Mouse (Mus musculus): ENCODE data around the gene Brdt. TPM values are rescaled to one million over a fixed set of nuclear protein-coding genes. Genes with fewer than 3 reads are reported as not detected.
A peak's percentile ranks its signal among the peaks of the same experiment; 100 is the strongest.

Gene Brdt
- polyA plus RNA-seq, 1 experiment from 2014 or later, result 4.2 TPM

DNA sequence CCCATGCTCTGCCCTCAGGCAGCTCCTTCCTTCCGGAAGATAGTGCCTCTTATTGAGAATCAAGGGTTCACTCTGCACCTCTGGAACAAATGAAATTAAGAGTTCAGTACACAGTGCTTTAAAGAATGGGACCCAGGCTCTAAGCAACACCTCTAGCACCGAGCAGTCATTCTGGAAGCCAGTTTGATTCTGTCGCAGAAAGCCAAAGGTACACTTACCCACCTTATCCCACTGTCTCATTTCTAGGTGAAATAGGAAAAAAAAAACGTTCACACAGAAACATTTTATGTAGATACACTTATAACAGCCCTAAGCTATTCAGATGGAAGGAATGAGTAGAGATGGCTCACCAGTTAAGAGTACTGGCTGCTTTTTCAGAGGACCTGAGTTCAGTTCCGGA is 71.5 kb downstream of the Brdt start, which contains the start of gene Ephx4:
Gene Ephx4 (plus strand): TSS at position 301 of the 400 bp plus-strand sequence.
- Histone ChIP-seq H3K9ac (ENCODE audit: low read depth, low read length) (peak within 1 kb of the TSS; percentile 58), H3K4me1 (ENCODE audit: control insufficient read depth, insufficient read depth, low read depth, low read length) (no peaks in the 10 kb centered on the region; the same call in 1 of the 2 replicates), H3K27ac (ENCODE audit: low read depth, low read length) (no peak within 1 kb of the TSS), H3K9me3 (ENCODE audit: control insufficient read depth, low read length) (no peaks in the 10 kb centered on the region), H3K36me3 (ENCODE audit: control insufficient read depth, insufficient read depth, low read length) (no peaks in the 10 kb centered on the region), H3K27me3 (replicated peaks; ENCODE audit: control insufficient read depth, insufficient read depth, low read length) (no peaks in the 10 kb centered on the region), H3K4me2 (ENCODE audit: low read length) (peak within 1 kb of the TSS; percentile 94), H3K4me3 (ENCODE audit: low read length) (peak within 1 kb of the TSS; percentile 47)
- 14% methylated on average over 5 of the region's 5 CpGs for WGBS
- ATAC-seq, result no peak

DNA sequence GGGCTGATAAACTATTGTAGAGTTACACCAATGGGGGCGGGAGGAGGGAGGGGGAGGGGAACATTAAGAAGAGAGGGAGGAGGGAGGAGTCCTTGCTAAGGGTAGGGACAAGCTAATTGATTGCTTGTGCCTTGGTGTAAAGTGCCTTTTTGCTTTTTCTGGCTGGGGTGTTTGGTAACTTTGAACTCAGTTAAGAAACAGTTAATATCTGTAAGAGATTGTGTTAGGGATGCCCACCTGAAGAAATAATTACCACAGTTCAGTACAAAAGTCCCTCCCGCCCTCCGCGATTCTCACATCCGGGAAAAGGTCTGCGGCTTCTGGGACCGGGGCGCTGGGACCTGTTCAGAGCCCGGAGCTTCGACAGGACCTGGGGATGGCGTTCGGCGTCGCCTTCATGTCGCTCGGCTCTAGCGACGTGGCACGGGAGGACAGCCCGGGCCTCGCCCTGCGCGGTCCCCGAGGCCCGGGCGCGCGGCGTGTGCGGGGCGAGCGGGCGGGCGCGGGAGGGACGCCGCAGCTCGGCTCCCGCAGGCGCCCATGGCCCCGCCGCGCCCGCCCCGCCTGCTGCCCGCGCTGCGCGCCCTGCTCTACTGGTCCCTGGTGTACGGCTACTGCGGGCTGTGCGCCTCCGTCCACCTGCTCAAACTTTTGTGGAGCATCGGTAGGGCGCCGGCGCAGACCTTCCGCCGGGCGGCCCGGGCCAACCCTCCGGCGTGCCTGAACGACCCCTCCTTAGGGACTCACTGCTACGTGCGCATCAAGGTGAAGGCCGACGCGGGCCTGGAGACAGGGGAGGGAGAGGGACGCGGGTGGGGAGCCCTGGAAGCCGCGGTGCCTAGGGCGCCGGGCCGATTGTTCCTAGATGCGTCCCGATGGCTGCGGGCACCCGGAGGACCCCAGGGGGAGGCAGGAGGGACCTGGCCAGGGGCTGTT is 72.3 kb downstream of the Brdt start:
- Histone ChIP-seq H3K9ac (ENCODE audit: low read depth, low read length) (peak overlapping the region; percentile 58), H3K4me2 (ENCODE audit: low read length) (peak overlapping the region; percentile 94), H3K27me3 (replicated peaks; ENCODE audit: control insufficient read depth, insufficient read depth, low read length) (no peaks in the 10 kb centered on the region), H3K27ac (ENCODE audit: low read depth, low read length) (no peak overlapping the region), H3K36me3 (ENCODE audit: control insufficient read depth, insufficient read depth, low read length) (no peaks in the 10 kb centered on the region), H3K4me1 (ENCODE audit: control insufficient read depth, insufficient read depth, low read depth, low read length) (no peaks in the 10 kb centered on the region; the same call in 1 of the 2 replicates), H3K4me3 (ENCODE audit: low read length) (peak overlapping the region; percentile 47), H3K9me3 (ENCODE audit: control insufficient read depth, low read length) (no peaks in the 10 kb centered on the region)
- WGBS, result under 1% methylated on average over 75 of the region's 80 CpGs
- peak; percentile 84 for ATAC-seq

DNA sequence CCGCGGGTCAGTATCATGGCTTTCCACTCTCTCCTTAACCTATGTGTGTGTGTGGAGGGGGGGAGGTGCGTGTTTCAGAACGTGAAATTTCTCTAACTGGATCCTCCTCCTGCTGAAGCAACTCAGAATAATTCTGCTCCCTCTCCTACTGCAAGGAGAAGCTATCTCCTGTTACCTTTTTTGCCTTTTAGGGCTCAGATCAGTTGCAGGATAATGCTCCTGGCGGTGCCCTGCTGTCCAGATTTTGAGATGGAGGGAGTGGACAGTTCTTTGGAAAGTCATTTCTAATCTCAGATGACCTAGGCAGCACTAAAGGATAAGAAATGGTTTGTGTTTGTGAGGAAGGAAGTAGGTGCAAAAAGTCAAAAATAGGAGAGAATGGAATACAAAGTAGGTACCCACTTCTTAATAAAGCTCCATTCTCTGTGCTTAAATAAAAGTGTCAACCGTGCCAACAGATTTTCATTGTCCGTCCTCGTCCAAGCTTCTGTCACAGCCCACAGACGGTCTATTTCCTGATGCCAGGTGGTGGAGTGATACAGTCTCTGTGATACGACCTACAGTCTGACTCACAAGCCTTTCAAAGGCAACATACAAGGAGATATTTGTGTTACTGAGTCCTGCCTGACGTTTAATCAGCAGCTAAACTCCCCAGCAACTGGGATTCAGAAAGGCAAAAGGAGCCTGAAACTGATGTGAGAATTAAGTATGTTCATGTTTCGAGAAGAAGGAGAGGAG is 73.2 kb downstream of the Brdt start:
- H3K4me2 ChIP-seq (ENCODE audit: low read length), result peak overlapping the region; percentile 94
- no peaks in the 10 kb centered on the region for H3K36me3 ChIP-seq (ENCODE audit: control insufficient read depth, insufficient read depth, low read length)
- H3K27ac ChIP-seq (ENCODE audit: low read depth, low read length), result no peak overlapping the region
- peak overlapping the region; percentile 58 for H3K9ac ChIP-seq (ENCODE audit: low read depth, low read length)
- H3K27me3 ChIP-seq (replicated peaks; ENCODE audit: control insufficient read depth, insufficient read depth, low read length), result no peaks in the 10 kb centered on the region
- no peak for ATAC-seq
- WGBS, result 26% methylated on average over 12 of the region's 12 CpGs
- no peaks in the 10 kb centered on the region for H3K9me3 ChIP-seq (ENCODE audit: control insufficient read depth, low read length)
- peak overlapping the region; percentile 47 for H3K4me3 ChIP-seq (ENCODE audit: low read length)
- no peaks in the 10 kb centered on the region; the same call in 1 of the 2 replicates for H3K4me1 ChIP-seq (ENCODE audit: control insufficient read depth, insufficient read depth, low read depth, low read length)

DNA sequence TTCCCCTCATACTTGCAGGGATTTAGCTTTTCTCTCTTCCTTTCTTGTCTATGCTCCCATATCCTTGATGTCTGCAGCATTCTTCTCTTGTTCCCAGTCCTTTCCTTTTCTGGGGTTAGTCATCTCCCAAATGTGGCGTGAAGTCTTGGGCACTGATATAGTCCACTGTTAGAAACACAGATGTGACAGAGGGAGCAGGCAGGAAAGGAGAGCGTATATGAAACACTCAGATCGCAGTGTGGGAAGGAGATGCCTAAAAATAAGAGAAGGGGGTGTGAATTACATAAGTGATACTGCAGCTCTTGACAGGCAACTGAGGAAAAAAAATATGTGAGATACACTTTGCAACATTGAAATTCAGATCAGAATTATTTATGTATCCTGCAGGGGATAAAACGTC is 74.4 kb downstream of the Brdt start:
- H3K27me3 ChIP-seq (replicated peaks; ENCODE audit: control insufficient read depth, insufficient read depth, low read length), result no peaks in the 10 kb centered on the region

DNA sequence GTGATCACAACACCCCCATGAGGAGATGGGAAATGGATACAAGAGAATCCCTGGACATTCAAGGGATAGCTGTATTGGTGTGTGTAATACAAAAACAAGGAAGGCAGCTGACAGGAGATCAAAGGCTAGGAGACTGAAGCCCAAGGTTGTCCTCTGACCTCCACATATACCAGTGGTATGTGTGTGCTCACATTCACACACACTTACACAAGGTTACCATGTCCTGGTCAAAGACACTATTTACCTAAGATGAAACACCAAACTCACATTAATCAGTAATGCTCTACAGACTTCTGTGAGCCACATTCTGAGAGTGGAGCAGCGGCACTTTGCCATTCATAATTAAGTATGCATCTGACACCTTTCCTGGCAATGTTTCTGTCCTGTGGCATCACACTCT is 79.3 kb downstream of the Brdt start:
- no peaks in the 10 kb centered on the region for H3K4me1 ChIP-seq (ENCODE audit: control insufficient read depth, insufficient read depth, low read depth, low read length)
- no peak for ATAC-seq
- 75% methylated on average over 1 of the region's 1 CpGs for WGBS
- H3K4me2 ChIP-seq (ENCODE audit: low read length), result no peak overlapping the region
- no peak overlapping the region for H3K4me3 ChIP-seq (ENCODE audit: low read length)
- H3K9me3 ChIP-seq (ENCODE audit: control insufficient read depth, low read length), result no peaks in the 10 kb centered on the region
- H3K27me3 ChIP-seq (replicated peaks; ENCODE audit: control insufficient read depth, insufficient read depth, low read length), result no peaks in the 10 kb centered on the region
- no peak overlapping the region for H3K27ac ChIP-seq (ENCODE audit: low read depth, low read length)
- no peak overlapping the region for H3K9ac ChIP-seq (ENCODE audit: low read depth, low read length)
- H3K36me3 ChIP-seq (ENCODE audit: control insufficient read depth, insufficient read depth, low read length), result no peaks in the 10 kb centered on the region

More for the DNA sequence above, 74.4 kb downstream of the Brdt start:
- Histone ChIP-seq H3K4me1 (ENCODE audit: control insufficient read depth, insufficient read depth, low read depth, low read length) (no peaks in the 10 kb centered on the region; the same call in 1 of the 2 replicates), H3K9me3 (ENCODE audit: control insufficient read depth, low read length) (no peaks in the 10 kb centered on the region), H3K9ac (ENCODE audit: low read depth, low read length) (no peak overlapping the region), H3K4me3 (ENCODE audit: low read length) (no peak overlapping the region), H3K36me3 (ENCODE audit: control insufficient read depth, insufficient read depth, low read length) (no peaks in the 10 kb centered on the region), H3K4me2 (ENCODE audit: low read length) (no peak overlapping the region), H3K27ac (ENCODE audit: low read depth, low read length) (no peak overlapping the region)
- 83% methylated on average over 4 of the region's 4 CpGs for WGBS
- ATAC-seq, result no peak

DNA sequence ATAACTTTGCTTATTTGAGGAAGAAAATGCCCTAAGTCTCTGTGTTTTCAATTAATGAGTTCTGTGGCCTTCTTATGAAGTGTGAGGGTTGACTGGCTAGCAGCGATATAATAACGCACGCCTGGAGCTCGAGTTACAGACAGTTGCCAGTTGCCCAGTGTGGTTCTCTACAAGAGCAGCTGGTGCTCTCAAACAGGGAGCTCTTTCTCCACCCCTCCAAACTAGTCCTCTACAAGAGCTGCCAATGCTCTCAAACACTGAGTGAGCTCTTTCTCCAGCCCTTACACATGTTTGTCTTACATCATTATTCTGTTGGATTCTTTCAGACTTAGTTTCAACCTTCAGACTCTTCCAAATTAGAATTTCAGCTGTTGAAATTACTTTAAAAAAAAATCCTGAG is 80.4 kb downstream of the Brdt start:
- H3K27ac ChIP-seq (ENCODE audit: low read depth, low read length), result no peak overlapping the region
- no peaks in the 10 kb centered on the region for H3K4me1 ChIP-seq (ENCODE audit: control insufficient read depth, insufficient read depth, low read depth, low read length)
- no peak for ATAC-seq
- 60% methylated on average over 4 of the region's 4 CpGs for WGBS
- no peaks in the 10 kb centered on the region for H3K36me3 ChIP-seq (ENCODE audit: control insufficient read depth, insufficient read depth, low read length)
- H3K9me3 ChIP-seq (ENCODE audit: control insufficient read depth, low read length), result no peaks in the 10 kb centered on the region
- no peak overlapping the region for H3K4me3 ChIP-seq (ENCODE audit: low read length)
- H3K4me2 ChIP-seq (ENCODE audit: low read length), result no peak overlapping the region
- H3K9ac ChIP-seq (ENCODE audit: low read depth, low read length), result no peak overlapping the region
- H3K27me3 ChIP-seq (replicated peaks; ENCODE audit: control insufficient read depth, insufficient read depth, low read length), result no peaks in the 10 kb centered on the region

DNA sequence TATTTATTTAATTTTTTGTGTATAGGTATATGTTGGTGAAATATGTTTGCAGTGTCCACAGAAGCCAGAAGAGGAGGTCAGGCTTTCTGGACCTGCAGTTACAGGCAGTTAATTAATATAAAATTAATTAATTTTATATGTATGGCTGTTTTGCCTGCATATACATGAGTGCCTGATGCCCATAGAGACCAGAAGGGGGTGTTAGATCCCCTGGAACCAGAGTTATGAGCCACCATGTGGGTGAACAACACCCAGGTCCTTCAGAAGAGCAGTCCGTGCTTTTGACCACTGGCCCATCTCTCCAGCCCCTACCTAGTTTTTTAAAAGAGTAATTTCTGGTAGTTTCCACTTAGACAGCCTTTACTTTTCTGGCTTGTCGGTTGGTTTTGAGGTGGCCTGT is 81.3 kb downstream of the Brdt start:
- Histone ChIP-seq H3K4me2 (ENCODE audit: low read length) (no peak overlapping the region), H3K27ac (ENCODE audit: low read depth, low read length) (no peak overlapping the region), H3K4me1 (ENCODE audit: control insufficient read depth, insufficient read depth, low read depth, low read length) (no peaks in the 10 kb centered on the region), H3K36me3 (ENCODE audit: control insufficient read depth, insufficient read depth, low read length) (no peaks in the 10 kb centered on the region), H3K9ac (ENCODE audit: low read depth, low read length) (no peak overlapping the region), H3K27me3 (replicated peaks; ENCODE audit: control insufficient read depth, insufficient read depth, low read length) (no peaks in the 10 kb centered on the region), H3K4me3 (ENCODE audit: low read length) (no peak overlapping the region), H3K9me3 (ENCODE audit: control insufficient read depth, low read length) (no peaks in the 10 kb centered on the region)
- no peak for ATAC-seq
- WGBS, result 78% methylated on average over 2 of the region's 2 CpGs

DNA sequence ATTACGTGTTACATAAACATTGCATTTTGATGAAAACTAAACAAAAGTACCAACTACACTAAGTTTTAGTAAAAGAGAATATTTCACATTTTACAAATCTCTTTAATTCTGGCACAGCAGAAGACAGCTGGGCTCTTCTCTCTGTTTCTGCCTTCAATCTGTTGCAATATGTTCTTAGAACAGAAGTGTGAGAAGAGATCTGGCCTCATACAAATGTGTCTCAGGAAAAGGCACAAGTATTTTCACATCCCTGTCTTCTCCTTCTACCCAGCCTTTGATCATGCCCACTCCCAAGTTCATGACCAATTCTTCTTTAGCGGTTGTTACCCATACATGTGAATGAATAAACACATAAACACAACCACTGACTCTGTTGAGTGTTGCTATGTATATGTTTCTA is 84.1 kb downstream of the Brdt start:
- H3K4me2 ChIP-seq (ENCODE audit: low read length), result no peak overlapping the region
- H3K9me3 ChIP-seq (ENCODE audit: control insufficient read depth, low read length), result no peaks in the 10 kb centered on the region
- H3K4me3 ChIP-seq (ENCODE audit: low read length), result no peak overlapping the region
- no peaks in the 10 kb centered on the region for H3K4me1 ChIP-seq (ENCODE audit: control insufficient read depth, insufficient read depth, low read depth, low read length)
- no peak overlapping the region for H3K27ac ChIP-seq (ENCODE audit: low read depth, low read length)
- H3K9ac ChIP-seq (ENCODE audit: low read depth, low read length), result no peak overlapping the region
- no peak for ATAC-seq
- 90% methylated on average over 2 of the region's 2 CpGs for WGBS
- H3K27me3 ChIP-seq (replicated peaks; ENCODE audit: control insufficient read depth, insufficient read depth, low read length), result no peaks in the 10 kb centered on the region
- H3K36me3 ChIP-seq (ENCODE audit: control insufficient read depth, insufficient read depth, low read length), result no peaks in the 10 kb centered on the region

DNA sequence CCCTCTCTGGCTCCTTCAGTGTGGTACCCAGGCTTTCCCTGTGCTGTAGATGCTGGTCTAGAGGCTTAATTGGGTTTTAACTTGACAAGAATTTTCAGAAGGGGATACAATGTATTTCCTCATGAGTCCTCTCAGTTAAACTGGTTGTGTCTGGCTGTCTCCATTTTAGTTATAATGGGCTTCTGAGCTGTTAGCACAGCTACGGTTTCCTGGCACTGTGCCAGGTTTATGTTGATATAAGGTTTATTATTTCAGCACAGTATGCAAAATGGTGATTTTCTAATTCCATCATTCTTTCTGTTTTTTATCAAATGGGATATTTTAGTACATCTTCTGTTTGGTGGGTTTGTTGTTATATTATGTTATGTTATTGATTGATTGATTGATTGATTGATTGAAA is 90.7 kb downstream of the Brdt start:
- H3K9ac ChIP-seq (ENCODE audit: low read depth, low read length), result no peak overlapping the region
- no peaks in the 10 kb centered on the region for H3K27me3 ChIP-seq (replicated peaks; ENCODE audit: control insufficient read depth, insufficient read depth, low read length)
- no peak overlapping the region for H3K4me3 ChIP-seq (ENCODE audit: low read length)
- no peaks in the 10 kb centered on the region for H3K36me3 ChIP-seq (ENCODE audit: control insufficient read depth, insufficient read depth, low read length)
- no peaks in the 10 kb centered on the region for H3K9me3 ChIP-seq (ENCODE audit: control insufficient read depth, low read length)
- H3K27ac ChIP-seq (ENCODE audit: low read depth, low read length), result no peak overlapping the region
- H3K4me2 ChIP-seq (ENCODE audit: low read length), result no peak overlapping the region
- WGBS, result 58% methylated on average over 1 of the region's 1 CpGs
- ATAC-seq, result no peak
- H3K4me1 ChIP-seq (ENCODE audit: control insufficient read depth, insufficient read depth, low read depth, low read length), result no peaks in the 10 kb centered on the region
